Mouse (Mus musculus) MEL (cell line): ENCODE measurements around the gene Rps16.

Source experiments
- CHD2 ChIP-seq: IDR thresholded peaks from 2 replicates; pipeline ENCODE4 v1.6.1; 2011; ENCODE audit warnings: low read length, improper control_type of control experiment
- CTCF ChIP-seq, 3 experiments: IDR thresholded peaks in 2 of 3; conservative IDR thresholded peaks in 1 of 3; 2 replicates each; pipeline ENCODE4 v1.5.1; 2011 to 2012; ENCODE audit warnings: low read length in 3 of 3, low read depth in 2 of 3, mild to moderate bottlenecking in 2 of 3, improper control_type of control experiment in 1 of 3, inconsistent platforms in 1 of 3, mixed read lengths in 1 of 3, moderate library complexity in 1 of 3; ENCODE audit not compliant: control insufficient read depth in 1 of 3, insufficient read depth in 1 of 3, poor library complexity in 1 of 3, severe bottlenecking in 1 of 3
- E2F4 ChIP-seq: IDR thresholded peaks from 2 replicates; pipeline ENCODE4 v1.6.1; 2011; ENCODE audit warnings: low read depth, low read length, improper control_type of control experiment, borderline replicate concordance
- EP300 ChIP-seq, 2 experiments: IDR thresholded peaks; 2 replicates each; pipeline ENCODE4 v1.6.1; 2011; ENCODE audit warnings: improper control_type of control experiment in 2 of 2, low read length in 2 of 2, low read depth in 1 of 2, mild to moderate bottlenecking in 1 of 2
- POLR2A ChIP-seq, 2 experiments: IDR thresholded peaks; 2 replicates each; pipeline ENCODE4 v1.6.1; 2011 to 2012; ENCODE audit warnings: low read length in 2 of 2, mild to moderate bottlenecking in 2 of 2, control low read depth in 1 of 2, improper control_type of control experiment in 1 of 2, low read depth in 1 of 2, moderate library complexity in 1 of 2; ENCODE audit not compliant: control insufficient read depth in 1 of 2, insufficient read depth in 1 of 2, poor library complexity in 1 of 2
- RAD21 ChIP-seq: IDR thresholded peaks from 2 replicates; pipeline ENCODE4 v1.6.1; 2011; ENCODE audit warnings: mild to moderate bottlenecking, low read depth, low read length, improper control_type of control experiment
- RCOR1 ChIP-seq: IDR thresholded peaks from 2 replicates; pipeline ENCODE4 v1.6.1; 2012; ENCODE audit warnings: low read depth, mild to moderate bottlenecking, inconsistent platforms, low read length, improper control_type of control experiment
- USF1 ChIP-seq: IDR thresholded peaks from 2 replicates; pipeline ENCODE4 v1.6.1; 2014; ENCODE audit warnings: low read depth, mild to moderate bottlenecking, inconsistent platforms, low read length, improper control_type of control experiment, moderate library complexity
- ZMIZ1 ChIP-seq: IDR thresholded peaks from 2 replicates; pipeline ENCODE4 v1.6.1; 2012; ENCODE audit warnings: low read depth, mild to moderate bottlenecking, inconsistent platforms, low read length, improper control_type of control experiment, moderate library complexity

DNA sequence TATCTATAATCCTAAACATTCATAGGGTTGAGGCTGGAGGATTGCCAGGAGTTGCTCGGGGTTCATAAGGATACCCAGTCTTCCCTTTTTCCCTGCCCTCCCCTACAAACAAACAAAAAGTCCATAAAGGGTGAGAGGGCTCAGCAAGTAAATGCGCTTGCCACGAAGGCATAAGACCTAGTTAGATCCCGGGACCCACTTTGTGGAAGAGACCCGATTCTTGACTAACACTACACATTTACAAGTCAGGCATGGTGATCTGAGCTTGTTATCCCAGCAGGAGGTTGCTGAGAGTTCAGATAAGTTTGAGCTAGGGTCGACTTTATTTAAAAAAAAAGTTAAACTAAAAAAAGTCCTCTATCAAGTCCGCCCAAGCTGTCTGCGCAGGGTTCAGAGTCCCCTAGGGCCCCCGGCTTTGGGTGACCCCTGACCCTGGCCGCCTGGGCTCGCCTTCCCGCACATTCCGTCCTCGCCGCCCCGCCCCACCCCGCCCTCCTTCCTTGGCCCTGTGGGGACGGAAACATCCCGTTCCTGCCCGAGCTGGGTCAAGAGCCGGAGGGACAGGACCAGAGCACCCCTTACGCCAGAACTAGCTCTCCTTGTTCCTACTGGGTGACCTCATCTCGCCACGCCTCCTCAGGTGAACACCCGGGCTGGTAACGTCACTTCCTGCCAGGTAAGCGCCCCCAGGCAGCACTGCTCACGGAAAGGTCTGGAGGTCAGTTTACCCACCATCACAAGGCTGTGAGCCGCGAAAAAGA, 25.7 kb downstream of the Rps16 start:
- TF ChIP-seq RCOR1 (no peak), CTCF (IDR thresholded peaks at IDR 0.05 in 2 of 3, conservative IDR thresholded peaks at IDR 0.05 in 1 of 3; ENCODE audit: control insufficient read depth in 1 of 3, insufficient read depth in 1 of 3, low read depth in 2 of 3, low read length in 3 of 3, poor library complexity in 1 of 3, severe bottlenecking in 1 of 3) (no peak), CHD2 (no peak), EP300 (IDR thresholded peaks at IDR 0.05; ENCODE audit: low read depth in 1 of 2, low read length in 2 of 2) (no peak), POLR2A (IDR thresholded peaks at IDR 0.05; ENCODE audit: control insufficient read depth in 1 of 2, insufficient read depth in 1 of 2, low read depth in 1 of 2, low read length in 2 of 2, poor library complexity in 1 of 2) (no peak), USF1 (no peak), ZMIZ1 (no peak), RAD21 (no peak), E2F4 (no peak)
